Mouse (Mus musculus) skeletal muscle tissue, postnatal 0 days (tissue): ENCODE data around the gene Hipk1. TPM values are rescaled to one million over a fixed set of nuclear protein-coding genes. Genes with fewer than 3 reads are reported as not detected.

Experiments used
- polyA plus RNA-seq: library from polyadenylated mRNA; unstranded; fragments of >200 nt; fragmentation: Nextera tagmentation; extraction: Ambion mirVana; gene quantifications from 2 replicates; pipeline ENCODE4 v1.2.1, GENCODE M21; 2015

The Hipk1 gene
- polyA plus RNA-seq = 5.0 and 5.8 TPM in 2 replicates

GRCm38 (mm10) chr3:103791230-103792110, at the start of gene Hipk1:
Gene Hipk1 (minus strand): TSS chr3:103791563.

GRCm38 (mm10) chr3:103832426-103832825, 41.1 kb upstream of the Hipk1 start, which contains the start of gene Bcl2l15:
Gene Bcl2l15 (plus strand): TSS chr3:103832601.

GRCm38 (mm10) chr3:103808891-103809798, 17.8 kb upstream of the Hipk1 start, which contains the start of the genes Dclre1b, Ap4b1 and Gm43064:
Gene Dclre1b (minus strand): TSS chr3:103809444.
Gene Ap4b1 (plus strand): TSS chr3:103809520.
Gene Gm43064 (plus strand): TSS chr3:103809573.

GRCm38 (mm10) chr3:103739329-103739728, 52.0 kb downstream of the Hipk1 start, which contains the start of gene Gm10964:
Gene Gm10964 (plus strand): TSS chr3:103739366.

GRCm38 (mm10) chr3:103737778-103738571, 53.4 kb downstream of the Hipk1 start, which contains the start of gene Olfml3:
Gene Olfml3 (minus strand): TSS chr3:103738001.

Other genes starting within 250 kb of the Hipk1 start
- gene Syt6, start 216.3 kb downstream of the Hipk1 start, polyA plus RNA-seq = not detected in 2 replicates
- 0.36 and 0.50 TPM in 2 replicates for gene Atg4a-ps, start 145.5 kb downstream of the Hipk1 start, polyA plus RNA-seq
- gene Olfml3, start 53.6 kb downstream of the Hipk1 start, polyA plus RNA-seq = 21.7 and 23.5 TPM in 2 replicates
- gene Gm10964, start 52.2 kb downstream of the Hipk1 start, polyA plus RNA-seq = not detected in 2 replicates
- 8.2 and 11.0 TPM in 2 replicates for gene Dclre1b, start 17.9 kb upstream of the Hipk1 start, polyA plus RNA-seq
- gene Ap4b1, start 18.0 kb upstream of the Hipk1 start, polyA plus RNA-seq = 19.5 and 20.2 TPM in 2 replicates
- gene Gm43064, start 18.0 kb upstream of the Hipk1 start, polyA plus RNA-seq = 0.17 TPM in 1 of 2 replicates, not detected in the other
- 0.14 and 0.17 TPM in 2 replicates for gene Bcl2l15, start 41.0 kb upstream of the Hipk1 start, polyA plus RNA-seq
- 0.32 and 0.62 TPM in 2 replicates for gene Ptpn22, start 68.2 kb upstream of the Hipk1 start, polyA plus RNA-seq
- 5.4 and 5.7 TPM in 2 replicates for gene Rsbn1, start 122.6 kb upstream of the Hipk1 start, polyA plus RNA-seq
- 7.5 and 8.5 TPM in 2 replicates for gene Phtf1, start 176.5 kb upstream of the Hipk1 start, polyA plus RNA-seq